Mouse (Mus musculus): Measurements from ENCODE around the gene Ap5b1. TPM values are rescaled to one million over a fixed set of nuclear protein-coding genes. Genes with fewer than 3 reads are reported as not detected.

The Ap5b1 gene
- polyA plus RNA-seq, 1 experiment from 2014 or later = 3.1 TPM

DNA sequence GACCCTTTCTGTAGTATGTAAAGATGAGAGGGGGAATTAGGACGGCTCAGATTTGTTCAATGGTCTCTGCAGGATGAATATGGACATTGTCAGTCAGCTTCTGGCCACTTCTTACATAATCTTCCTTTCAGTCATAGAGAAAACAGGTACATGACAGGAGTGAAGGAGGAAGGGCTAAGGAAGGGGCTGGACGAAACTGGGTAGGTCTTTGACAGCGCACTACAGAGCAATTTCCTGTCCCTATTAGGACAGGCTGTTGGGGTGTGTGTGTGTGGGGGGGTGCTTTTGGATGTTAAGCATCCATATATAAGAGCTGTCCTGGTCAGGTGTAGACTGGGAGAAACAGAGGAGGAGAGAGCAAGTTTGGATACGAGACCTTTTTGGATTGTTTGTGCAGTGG is 31.4 kb downstream of the Ap5b1 start:
- no peaks in the 10 kb centered on the region for H3K27me3 ChIP-seq
- no peak overlapping the region for H3K9ac ChIP-seq
- H3K4me2 ChIP-seq = no peak overlapping the region
- H3K4me1 ChIP-seq = peaks cover 22% of the 10 kb centered on the region
- H3K27ac ChIP-seq = no peak overlapping the region
- WGBS = 78% methylated on average over 4 of the region's 4 CpGs
- no peaks in the 10 kb centered on the region for H3K9me3 ChIP-seq
- H3K36me3 ChIP-seq = peaks cover 17% of the 10 kb centered on the region
- no peak overlapping the region for H3K4me3 ChIP-seq
- ATAC-seq (ENCODE audit: insufficient number of reproducible peaks, insufficient read depth, low FRiP score, low TSS enrichment, low read depth) = no peak

DNA sequence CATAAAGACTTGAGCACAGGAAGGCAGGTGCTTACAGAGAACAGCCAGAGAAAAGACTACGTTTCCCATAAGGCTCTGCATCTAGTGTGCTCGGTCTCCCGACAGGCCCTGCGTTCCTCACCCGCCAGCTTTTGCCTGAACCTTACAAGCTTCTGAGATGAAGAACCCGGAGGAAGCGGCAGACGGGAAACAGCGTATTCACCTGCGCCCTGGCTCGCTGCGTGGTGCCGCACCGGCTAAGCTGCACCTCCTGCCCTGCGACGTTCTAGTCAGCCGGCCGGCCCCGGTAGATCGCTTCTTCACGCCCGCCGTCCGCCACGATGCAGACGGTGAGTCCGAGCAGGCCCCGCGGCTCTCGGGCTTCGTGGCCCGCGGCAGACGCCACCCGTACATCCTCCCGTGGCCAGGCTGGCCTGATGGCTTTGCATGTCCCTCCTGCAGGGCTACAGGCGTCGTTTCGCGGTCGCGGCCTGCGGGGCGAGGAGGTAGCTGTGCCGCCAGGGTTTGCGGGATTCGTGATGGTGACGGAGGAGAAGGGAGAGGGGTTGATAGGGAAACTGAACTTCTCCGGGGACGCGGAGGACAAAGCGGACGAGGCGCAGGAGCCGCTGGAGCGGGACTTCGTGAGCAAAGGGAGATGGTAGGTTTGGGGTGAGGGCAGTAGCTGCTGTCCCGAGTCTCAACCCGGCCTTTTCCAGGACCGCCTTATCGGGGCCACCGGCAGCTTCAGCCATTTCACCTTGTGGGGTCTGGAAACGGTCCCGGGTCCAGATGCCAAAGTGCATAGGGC is 34.1 kb downstream of the Ap5b1 start, which contains the start of gene Rnaseh2c:
TSS of gene Rnaseh2c (plus strand) at position 122 of the 790 bp plus-strand sequence.
- H3K27ac ChIP-seq = peak within 1 kb of the TSS; percentile 85
- peak within 1 kb of the TSS; percentile 94 for H3K4me3 ChIP-seq
- H3K9me3 ChIP-seq = no peaks in the 10 kb centered on the region
- H3K9ac ChIP-seq = peak within 1 kb of the TSS; percentile 97
- H3K4me1 ChIP-seq = peaks cover 23% of the 10 kb centered on the region
- under 1% methylated on average over 64 of the region's 64 CpGs for WGBS
- peaks cover 44% of the 10 kb centered on the region for H3K36me3 ChIP-seq
- peak within 1 kb of the TSS; percentile 90 for H3K4me2 ChIP-seq
- no peak for ATAC-seq (ENCODE audit: insufficient number of reproducible peaks, insufficient read depth, low FRiP score, low TSS enrichment, low read depth)
- H3K27me3 ChIP-seq = no peaks in the 10 kb centered on the region

DNA sequence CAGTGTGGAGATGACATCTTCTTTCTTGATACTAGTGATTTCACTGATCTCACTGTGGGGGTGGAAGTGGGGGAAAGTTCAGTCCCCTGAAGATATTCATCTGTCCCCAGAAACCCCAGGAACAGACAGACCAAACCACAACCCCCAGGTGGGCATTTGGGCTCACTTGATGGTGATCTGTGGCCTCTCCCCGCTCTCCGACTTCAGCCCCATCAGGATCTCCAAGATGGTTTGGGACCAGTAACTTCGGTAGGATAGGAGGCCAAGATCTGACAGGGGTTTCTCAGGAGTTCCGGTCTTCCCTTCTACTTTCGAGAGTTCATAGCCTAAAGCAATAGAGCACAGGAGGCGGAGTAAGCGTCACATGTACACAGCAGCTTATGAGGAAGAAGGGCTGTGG is 35.8 kb downstream of the Ap5b1 start:
- no peak for ATAC-seq (ENCODE audit: insufficient number of reproducible peaks, insufficient read depth, low FRiP score, low TSS enrichment, low read depth)
- H3K9me3 ChIP-seq = no peaks in the 10 kb centered on the region
- 76% methylated on average over 7 of the region's 7 CpGs for WGBS
- peaks cover 29% of the 10 kb centered on the region for H3K4me1 ChIP-seq
- no peak overlapping the region for H3K4me2 ChIP-seq
- peaks cover 61% of the 10 kb centered on the region for H3K36me3 ChIP-seq
- H3K27ac ChIP-seq = no peak overlapping the region
- no peaks in the 10 kb centered on the region for H3K27me3 ChIP-seq
- H3K9ac ChIP-seq = peak overlapping the region; percentile 97; the same call in 1 of the 2 replicates
- H3K4me3 ChIP-seq = 0 out of 2 replicates have a peak overlapping the region, but pooled peaks have one; percentile 94

DNA sequence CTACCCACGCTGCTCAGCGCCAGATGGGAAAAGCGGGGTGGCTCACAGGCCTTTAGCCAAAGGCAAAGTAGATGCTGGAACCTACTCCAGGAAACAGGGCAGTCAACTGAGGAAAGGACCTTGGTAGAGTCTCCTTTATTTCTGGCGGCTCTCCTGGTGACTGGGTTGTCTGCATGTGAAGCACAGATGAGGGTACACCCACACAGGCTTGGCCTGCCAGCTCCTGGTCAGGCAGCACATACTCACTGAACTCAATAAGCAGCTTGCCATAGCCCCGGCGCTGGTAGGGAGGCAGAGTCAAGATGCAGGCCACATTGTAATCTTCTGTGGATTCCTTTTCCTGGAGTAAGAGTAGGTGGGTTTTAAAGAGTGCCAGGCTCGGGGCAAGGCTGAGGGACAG is 37.3 kb downstream of the Ap5b1 start:
- Histone ChIP-seq H3K4me3 (no peak overlapping the region), H3K4me2 (no peak overlapping the region), H3K4me1 (peaks cover 37% of the 10 kb centered on the region), H3K36me3 (peaks cover 64% of the 10 kb centered on the region), H3K9ac (peak overlapping the region; percentile 40; the same call in 1 of the 2 replicates), H3K9me3 (no peaks in the 10 kb centered on the region), H3K27ac (no peak overlapping the region), H3K27me3 (no peaks in the 10 kb centered on the region)
- whole genome bisulfite sequencing = 89% methylated on average over 7 of the region's 7 CpGs
- ATAC-seq (ENCODE audit: insufficient number of reproducible peaks, insufficient read depth, low FRiP score, low TSS enrichment, low read depth) = no peak

DNA sequence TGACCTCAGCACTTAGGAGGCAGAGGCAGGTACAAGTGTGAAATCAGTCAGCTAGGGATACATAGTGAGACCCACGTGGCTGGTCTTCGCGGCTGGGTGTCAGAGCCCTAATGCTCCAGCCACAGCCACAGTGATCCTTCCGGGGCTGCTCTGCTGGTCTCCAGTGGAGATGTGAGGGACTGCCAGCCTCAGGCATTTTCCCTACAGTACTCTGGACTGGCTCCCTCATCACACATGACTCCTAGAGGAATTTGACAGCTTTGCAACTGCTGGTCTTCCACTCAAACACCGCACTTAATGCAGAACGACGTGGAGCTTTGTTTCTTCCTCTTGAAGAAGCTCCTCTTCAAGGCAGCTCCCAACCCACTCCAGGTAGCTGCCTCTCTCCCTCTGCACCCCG is 38.4 kb downstream of the Ap5b1 start:
- 82% methylated on average over 8 of the region's 8 CpGs for WGBS

DNA sequence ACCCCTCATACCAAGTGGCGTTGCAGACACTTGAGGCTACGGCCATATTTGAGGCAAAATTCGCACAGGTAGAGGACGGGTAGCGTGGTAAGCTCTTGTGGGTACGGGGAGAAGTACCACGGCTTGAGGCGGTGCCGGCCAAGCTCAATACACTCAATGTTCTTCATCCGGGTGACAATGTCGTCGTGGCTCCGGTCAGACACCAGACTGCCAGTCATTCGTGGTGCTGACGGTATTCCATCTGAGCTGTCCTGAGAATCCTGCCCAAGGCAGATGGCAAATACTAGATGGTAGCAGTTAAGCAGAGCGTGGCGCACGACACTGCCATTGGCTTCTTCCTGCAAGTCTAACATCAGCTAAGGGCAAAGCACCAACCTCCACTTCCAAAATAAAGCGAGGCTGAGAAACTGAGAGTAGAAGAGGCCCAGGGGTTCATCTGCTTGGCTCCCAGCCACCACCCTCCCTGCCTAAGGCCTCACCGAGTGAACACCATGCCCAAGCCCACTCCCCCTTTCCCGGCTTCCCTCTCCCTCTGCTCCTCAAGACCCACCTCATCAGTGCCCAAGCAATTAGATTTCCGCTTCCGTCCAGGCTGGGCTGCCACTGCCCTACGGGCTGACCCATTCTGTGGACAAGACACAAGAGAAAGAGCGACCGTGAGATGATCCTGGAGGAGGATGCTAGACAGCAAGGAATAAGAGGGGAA is 40.0 kb downstream of the Ap5b1 start:
- no peak overlapping the region for H3K27ac ChIP-seq
- WGBS = 95% methylated on average over 26 of the region's 26 CpGs
- no peak for ATAC-seq (ENCODE audit: insufficient number of reproducible peaks, insufficient read depth, low FRiP score, low TSS enrichment, low read depth)
- H3K36me3 ChIP-seq = peaks cover 60% of the 10 kb centered on the region
- H3K4me1 ChIP-seq = peaks cover 34% of the 10 kb centered on the region
- H3K27me3 ChIP-seq = no peaks in the 10 kb centered on the region
- H3K9ac ChIP-seq = 0 out of 2 replicates have a peak overlapping the region, but pooled peaks have one; percentile 84
- H3K9me3 ChIP-seq = no peaks in the 10 kb centered on the region
- no peak overlapping the region for H3K4me2 ChIP-seq
- H3K4me3 ChIP-seq = 0 out of 2 replicates have a peak overlapping the region, but pooled peaks have one; percentile 70

More for the DNA sequence above, 38.4 kb downstream of the Ap5b1 start:
- no peak overlapping the region for H3K9ac ChIP-seq
- ATAC-seq (ENCODE audit: insufficient number of reproducible peaks, insufficient read depth, low FRiP score, low TSS enrichment, low read depth) = no peak
- no peak overlapping the region for H3K4me2 ChIP-seq
- no peaks in the 10 kb centered on the region for H3K9me3 ChIP-seq
- H3K27ac ChIP-seq = no peak overlapping the region
- no peak overlapping the region for H3K4me3 ChIP-seq
- H3K27me3 ChIP-seq = no peaks in the 10 kb centered on the region
- peaks cover 42% of the 10 kb centered on the region for H3K4me1 ChIP-seq
- peaks cover 64% of the 10 kb centered on the region for H3K36me3 ChIP-seq

DNA sequence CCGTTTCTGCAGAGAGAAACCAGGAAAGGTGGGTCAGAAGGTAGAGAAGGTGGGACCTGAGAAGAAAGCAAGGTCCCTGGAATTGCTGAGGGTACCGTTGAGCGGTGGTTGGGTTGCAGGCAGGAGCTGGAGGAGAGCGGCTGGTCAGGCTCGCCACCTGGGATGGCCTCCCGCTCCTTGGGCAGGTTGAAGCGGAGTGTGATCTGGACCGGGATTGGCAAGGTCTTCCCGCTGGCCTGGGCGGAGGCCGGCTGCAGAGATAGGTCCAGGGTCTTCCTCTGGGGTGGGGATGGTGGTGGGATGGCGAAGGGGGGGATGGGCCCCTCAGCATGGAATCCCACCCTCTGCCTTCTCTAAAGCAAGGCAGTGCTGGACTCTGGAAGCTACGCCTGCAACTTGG is 40.9 kb downstream of the Ap5b1 start:
- H3K27ac ChIP-seq = peak overlapping the region; percentile 96; the same call in 1 of the 2 replicates
- WGBS = 91% methylated on average over 13 of the region's 13 CpGs
- no peaks in the 10 kb centered on the region for H3K27me3 ChIP-seq
- H3K36me3 ChIP-seq = peaks cover 53% of the 10 kb centered on the region
- no peaks in the 10 kb centered on the region for H3K9me3 ChIP-seq
- H3K4me3 ChIP-seq = peak overlapping the region; percentile 70
- H3K9ac ChIP-seq = peak overlapping the region; percentile 84
- no peak for ATAC-seq (ENCODE audit: insufficient number of reproducible peaks, insufficient read depth, low FRiP score, low TSS enrichment, low read depth)
- H3K4me2 ChIP-seq = peak overlapping the region; percentile 80
- peaks cover 26% of the 10 kb centered on the region for H3K4me1 ChIP-seq

DNA sequence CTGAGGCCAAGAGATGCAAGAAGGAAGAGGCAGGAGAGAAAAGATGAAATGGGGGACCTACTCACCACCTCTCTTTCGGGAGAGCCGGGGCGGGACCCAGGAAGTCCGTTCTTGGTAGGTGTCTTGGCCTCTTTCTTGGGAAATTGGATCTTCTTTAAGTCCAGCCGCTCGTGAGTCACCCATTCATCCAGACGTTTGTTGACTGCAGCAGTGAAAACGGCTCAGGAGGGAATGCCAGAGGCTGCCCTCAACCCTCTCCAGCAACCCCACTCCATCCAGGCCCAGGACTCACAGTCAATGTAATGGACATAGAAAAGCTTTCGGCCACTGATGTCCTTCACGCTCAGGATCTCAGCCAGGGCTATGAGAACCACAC is 41.3 kb downstream of the Ap5b1 start:
- peak overlapping the region; percentile 70 for H3K4me3 ChIP-seq
- WGBS = 56% methylated on average over 10 of the region's 10 CpGs
- H3K4me2 ChIP-seq = peak overlapping the region; percentile 80
- no peak for ATAC-seq (ENCODE audit: insufficient number of reproducible peaks, insufficient read depth, low FRiP score, low TSS enrichment, low read depth)
- H3K27me3 ChIP-seq = no peaks in the 10 kb centered on the region
- peaks cover 48% of the 10 kb centered on the region for H3K36me3 ChIP-seq
- peaks cover 21% of the 10 kb centered on the region for H3K4me1 ChIP-seq
- peak overlapping the region; percentile 84 for H3K9ac ChIP-seq
- no peaks in the 10 kb centered on the region for H3K9me3 ChIP-seq
- H3K27ac ChIP-seq = peak overlapping the region; percentile 96

DNA sequence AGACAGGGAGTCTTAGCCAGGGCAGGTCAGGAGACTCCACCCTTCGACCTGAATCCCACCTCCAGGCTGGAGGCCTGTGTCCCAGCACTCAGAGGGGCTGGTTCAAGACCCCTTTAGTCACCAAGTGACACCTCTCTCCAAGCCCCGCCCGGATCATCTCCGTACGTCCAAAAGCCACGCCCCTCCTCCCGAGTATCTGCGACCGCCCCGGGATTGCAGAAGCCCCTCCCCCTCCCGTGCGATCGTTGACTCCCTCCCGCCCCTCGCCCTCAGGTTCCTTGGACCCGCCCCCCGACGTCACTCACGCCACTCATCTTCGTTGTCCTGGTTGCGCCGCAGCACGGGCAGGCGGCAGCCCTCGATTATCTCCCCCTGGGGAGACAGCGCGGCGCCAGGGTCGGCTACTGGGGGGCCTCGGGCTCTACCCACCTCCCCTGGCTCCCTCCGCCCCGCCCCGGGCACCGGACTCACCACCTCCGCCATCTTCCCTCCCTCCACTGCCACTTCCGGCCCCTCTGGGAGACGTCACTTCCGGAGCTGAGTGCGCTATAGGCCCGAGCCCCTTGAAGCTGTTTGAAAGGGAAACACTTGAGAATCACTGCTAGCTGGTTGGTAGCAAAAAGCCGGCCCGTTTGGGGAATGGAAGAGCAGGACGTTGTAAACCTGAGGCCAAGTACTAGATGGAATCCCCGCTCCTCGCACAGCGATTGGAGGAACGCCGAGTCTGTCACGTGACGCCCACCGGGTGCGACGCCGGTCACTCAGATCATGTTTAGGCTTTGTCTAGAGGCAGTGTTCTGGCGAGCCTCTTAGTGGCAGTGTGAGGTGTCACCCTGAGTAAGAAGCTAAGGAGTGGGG is 42.0 kb downstream of the Ap5b1 start, which contains the start of gene Kat5:
TSS of gene Kat5 (minus strand) at position 691 of the 858 bp plus-strand sequence.
- under 1% methylated on average over 46 of the region's 55 CpGs for WGBS
- ATAC-seq (ENCODE audit: insufficient number of reproducible peaks, insufficient read depth, low FRiP score, low TSS enrichment, low read depth) = peak; percentile 87
- H3K4me3 ChIP-seq = peak within 1 kb of the TSS; percentile 70
- peaks cover 19% of the 10 kb centered on the region for H3K4me1 ChIP-seq
- H3K9me3 ChIP-seq = no peaks in the 10 kb centered on the region
- peak within 1 kb of the TSS; percentile 96 for H3K27ac ChIP-seq
- no peaks in the 10 kb centered on the region for H3K27me3 ChIP-seq
- H3K9ac ChIP-seq = peak within 1 kb of the TSS; percentile 84
- peak within 1 kb of the TSS; percentile 80 for H3K4me2 ChIP-seq
- H3K36me3 ChIP-seq = peaks cover 42% of the 10 kb centered on the region

DNA sequence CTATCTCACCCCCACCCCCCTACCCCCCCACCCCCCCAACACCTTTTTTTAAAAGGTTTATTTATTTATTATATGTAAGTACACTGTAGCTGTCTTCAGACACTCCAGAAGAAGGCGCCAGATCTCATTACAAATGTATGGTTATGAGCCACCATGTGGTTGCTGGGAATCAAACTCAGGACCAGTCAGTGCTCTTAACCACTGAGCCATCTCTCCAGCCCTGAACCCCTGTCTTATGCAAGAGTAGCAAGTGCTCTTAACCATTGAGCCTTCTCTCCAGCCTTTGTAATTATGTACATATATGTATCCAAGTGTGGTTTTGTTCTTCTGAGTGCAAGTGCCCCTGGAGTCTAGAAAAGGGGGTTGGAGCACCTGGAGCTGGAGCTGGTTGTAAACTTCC is 44.1 kb downstream of the Ap5b1 start:
- WGBS = 84% methylated on average over 1 of the region's 1 CpGs
- Histone ChIP-seq H3K4me3 (no peak overlapping the region), H3K36me3 (peaks cover 20% of the 10 kb centered on the region), H3K27me3 (no peaks in the 10 kb centered on the region; the same call in 1 of the 2 replicates), H3K4me1 (peaks cover 19% of the 10 kb centered on the region), H3K4me2 (no peak overlapping the region), H3K9ac (no peak overlapping the region), H3K9me3 (no peaks in the 10 kb centered on the region), H3K27ac (no peak overlapping the region)
- ATAC-seq (ENCODE audit: insufficient number of reproducible peaks, insufficient read depth, low FRiP score, low TSS enrichment, low read depth) = no peak

Data from embryonic facial prominence, embryonic 13.5 days (tissue).